Mouse (Mus musculus) intestine, embryonic 14.5 days (tissue): Measurements from ENCODE around the gene Abtb1. TPM values are rescaled to one million over a fixed set of nuclear protein-coding genes. Genes with fewer than 3 reads are reported as not detected.

ENCODE experiments used
- ATAC-seq: fragments of 200-750 bp; cut with Nextera tagmentation; replicated peaks from 2 replicates; pipeline ENCODE4 v1.8.0; 2017; ENCODE audit warnings: low read depth, moderate number of reproducible peaks, moderate TSS enrichment, moderate library complexity; ENCODE audit not compliant: low FRiP score, low TSS enrichment
- DNase-seq: peaks from one replicate; pipeline ENCODE4 v3.0.0-alpha.2; 2018; ENCODE audit warnings: low spot score
- H3K27ac ChIP-seq: fragments of 300-500 bp; sonication (generic); 2 replicates; pipeline ENCODE4 v1.5.1; 2014; ENCODE audit warnings: low read depth, mild to moderate bottlenecking, control low read depth
- H3K27me3 ChIP-seq: fragments of 300-500 bp; sonication (generic); replicated peaks from 2 replicates; pipeline ENCODE4 v1.6.1; 2014; ENCODE audit warnings: low read length, control low read depth; ENCODE audit not compliant: control insufficient read depth, insufficient read depth
- H3K36me3 ChIP-seq: fragments of 300-500 bp; sonication (generic); 2 replicates; pipeline ENCODE4 v1.6.1; 2014; ENCODE audit warnings: low read length, control low read depth; ENCODE audit not compliant: control insufficient read depth, insufficient read depth
- H3K4me1 ChIP-seq: fragments of 300-500 bp; sonication (generic); replicated peaks from 2 replicates; pipeline ENCODE4 v1.6.1; 2014; ENCODE audit warnings: low read length, control low read depth, mixed read lengths; ENCODE audit not compliant: control insufficient read depth, insufficient read depth
- H3K4me2 ChIP-seq: fragments of 300-500 bp; sonication (generic); 2 replicates; pipeline ENCODE4 v1.6.1; 2014; ENCODE audit warnings: low read length
- H3K4me3 ChIP-seq: fragments of 300-500 bp; sonication (generic); 2 replicates; pipeline ENCODE4 v1.5.1; 2014; ENCODE audit warnings: low read depth, low read length, control low read depth, mixed read lengths
- H3K9ac ChIP-seq: fragments of 300-500 bp; sonication (generic); 2 replicates; pipeline ENCODE4 v1.6.1; 2014; ENCODE audit warnings: mild to moderate bottlenecking, low read length
- H3K9me3 ChIP-seq: fragments of 300-500 bp; sonication (generic); 2 replicates; pipeline ENCODE4 v1.6.1; 2016; ENCODE audit warnings: low read length, control low read depth; ENCODE audit not compliant: control insufficient read depth
- WGBS: fragments of 180-500 bp; shearing (Covaris S2); extraction: QIAGEN DNeasy Blood & Tissue Kit; methylation state at CpG from one replicate; pipeline ENCODE4 v1.1.7; 2014; 5-methylcytosine and 5-hydroxymethylcytosine counted together
- polyA plus RNA-seq: library from polyadenylated mRNA; unstranded; fragments of >200 nt; fragmentation: Nextera tagmentation; extraction: Ambion mirVana; gene quantifications from 2 replicates; pipeline ENCODE4 v1.2.1, GENCODE M21; 2014

The Abtb1 gene
- 21.8 and 23.0 TPM in 2 replicates for polyA plus RNA-seq

DNA sequence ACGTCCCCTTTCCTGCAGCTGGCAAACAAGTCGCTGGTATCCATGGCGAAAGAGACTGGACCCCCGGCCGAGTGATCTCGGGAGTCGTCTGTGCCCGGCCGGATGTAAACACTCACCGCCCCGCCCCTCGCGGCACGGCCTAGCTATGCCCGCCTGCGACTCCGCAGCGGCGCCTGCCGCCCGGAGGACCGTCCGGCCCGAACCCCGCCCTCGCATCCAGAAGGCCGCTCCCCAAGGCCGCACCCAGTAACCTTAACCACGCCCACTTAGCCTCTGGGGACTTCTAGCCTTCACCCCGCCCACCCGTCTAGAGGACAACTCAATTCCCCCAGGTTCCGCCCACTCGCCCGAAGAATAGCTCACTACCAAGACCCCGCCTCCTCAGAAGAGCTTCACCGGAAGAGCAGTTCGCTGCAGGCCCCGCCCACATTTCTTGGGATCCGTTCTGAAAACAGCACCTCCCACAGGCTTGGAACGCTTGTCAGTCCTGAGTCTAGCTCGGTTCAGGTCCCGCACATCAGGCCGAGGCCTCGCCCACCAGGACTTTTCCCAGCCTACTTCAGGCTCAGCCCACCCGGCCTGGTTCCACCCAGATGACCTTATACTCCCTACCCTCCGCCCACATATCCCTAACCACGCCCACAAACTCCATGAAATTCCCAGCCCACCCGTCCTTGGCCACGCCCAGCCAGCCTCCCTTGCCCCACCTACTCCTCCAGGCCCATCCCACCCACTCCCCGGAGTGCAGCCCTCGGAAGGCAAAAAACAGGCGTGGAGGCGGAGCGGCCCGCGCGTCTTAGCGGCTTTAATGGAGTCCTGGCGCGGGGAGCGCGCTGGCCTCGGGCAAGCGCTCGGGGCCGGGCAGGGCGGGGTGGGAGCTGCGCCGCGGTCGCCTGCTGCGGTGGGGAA lies at the start of gene Abtb1:
Gene Abtb1 (minus strand): TSS at position 204 of the 909 bp plus-strand sequence.
- Histone ChIP-seq H3K9me3 (no peaks in the 10 kb centered on the region), H3K27ac (peak within 1 kb of the TSS; percentile 75), H3K9ac (peak within 1 kb of the TSS; percentile 81), H3K4me1 (peaks cover 14% of the 10 kb centered on the region), H3K4me2 (peak within 1 kb of the TSS; percentile 94), H3K27me3 (no peaks in the 10 kb centered on the region), H3K36me3 (peaks cover 21% of the 10 kb centered on the region), H3K4me3 (peak within 1 kb of the TSS; percentile 76)
- peak; percentile 96 for ATAC-seq
- DNase-seq = peak; percentile 100
- WGBS = under 1% methylated on average over 67 of the region's 72 CpGs

DNA sequence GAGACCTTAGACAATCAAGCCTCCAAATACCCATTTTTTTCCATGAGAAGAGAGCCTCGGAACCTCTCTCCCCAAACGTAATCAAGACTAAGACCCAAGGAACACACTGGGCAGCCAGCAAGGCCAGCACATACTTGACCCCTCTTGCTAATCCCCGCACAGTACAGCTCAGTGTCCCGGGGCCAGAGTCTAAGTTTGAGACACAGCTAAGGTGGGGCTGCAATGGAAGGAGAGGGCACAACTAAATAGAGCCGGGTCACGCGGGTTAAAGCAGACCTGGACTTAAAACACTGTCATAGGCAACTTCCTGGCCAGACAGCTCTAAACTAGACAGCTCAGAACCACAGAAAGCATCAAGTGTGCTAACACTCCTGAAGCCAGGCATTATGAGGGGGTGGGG lies 49.0 kb upstream of the Abtb1 start:
- DNase-seq = no peak

GRCm38 (mm10) chr6:88889410-88890042 lies 47.7 kb upstream of the Abtb1 start:
- H3K4me1 ChIP-seq = no peaks in the 10 kb centered on the region
- DNase-seq (no peak), ATAC-seq (no peak)
- no peak overlapping the region for H3K4me3 ChIP-seq
- no peak overlapping the region for H3K27ac ChIP-seq
- WGBS = 94% methylated on average over 13 of the region's 13 CpGs
- H3K4me2 ChIP-seq = no peak overlapping the region
- no peak overlapping the region for H3K9ac ChIP-seq
- H3K36me3 ChIP-seq = peaks cover 99% of the 10 kb centered on the region
- no peaks in the 10 kb centered on the region for H3K27me3 ChIP-seq
- no peaks in the 10 kb centered on the region for H3K9me3 ChIP-seq

More for the DNA sequence above, 49.0 kb upstream of the Abtb1 start:
- Histone ChIP-seq H3K4me1 (no peaks in the 10 kb centered on the region), H3K36me3 (peaks cover 98% of the 10 kb centered on the region), H3K9me3 (no peaks in the 10 kb centered on the region), H3K27ac (no peak overlapping the region), H3K9ac (no peak overlapping the region), H3K27me3 (no peaks in the 10 kb centered on the region), H3K4me2 (no peak overlapping the region), H3K4me3 (no peak overlapping the region)
- no peak for ATAC-seq
- 90% methylated on average over 7 of the region's 7 CpGs for WGBS

GRCm38 (mm10) chr6:88886417-88886967 lies 44.7 kb upstream of the Abtb1 start:
- no peaks in the 10 kb centered on the region for H3K4me1 ChIP-seq
- H3K36me3 ChIP-seq = peaks cover 98% of the 10 kb centered on the region
- DNase-seq (no peak), ATAC-seq (no peak)
- WGBS = 86% methylated on average over 2 of the region's 2 CpGs
- H3K9me3 ChIP-seq = no peaks in the 10 kb centered on the region
- H3K9ac ChIP-seq = no peak overlapping the region
- no peak overlapping the region for H3K27ac ChIP-seq
- no peak overlapping the region for H3K4me2 ChIP-seq
- H3K4me3 ChIP-seq = no peak overlapping the region
- no peaks in the 10 kb centered on the region for H3K27me3 ChIP-seq

GRCm38 (mm10) chr6:88885644-88886416 lies 44.0 kb upstream of the Abtb1 start:
- Histone ChIP-seq H3K4me2 (no peak overlapping the region), H3K4me1 (no peaks in the 10 kb centered on the region), H3K9ac (no peak overlapping the region), H3K4me3 (no peak overlapping the region), H3K27me3 (no peaks in the 10 kb centered on the region), H3K27ac (no peak overlapping the region), H3K9me3 (no peaks in the 10 kb centered on the region), H3K36me3 (peaks cover 93% of the 10 kb centered on the region)
- 93% methylated on average over 12 of the region's 12 CpGs for WGBS
- ATAC-seq = no peak
- DNase-seq = no peak

DNA sequence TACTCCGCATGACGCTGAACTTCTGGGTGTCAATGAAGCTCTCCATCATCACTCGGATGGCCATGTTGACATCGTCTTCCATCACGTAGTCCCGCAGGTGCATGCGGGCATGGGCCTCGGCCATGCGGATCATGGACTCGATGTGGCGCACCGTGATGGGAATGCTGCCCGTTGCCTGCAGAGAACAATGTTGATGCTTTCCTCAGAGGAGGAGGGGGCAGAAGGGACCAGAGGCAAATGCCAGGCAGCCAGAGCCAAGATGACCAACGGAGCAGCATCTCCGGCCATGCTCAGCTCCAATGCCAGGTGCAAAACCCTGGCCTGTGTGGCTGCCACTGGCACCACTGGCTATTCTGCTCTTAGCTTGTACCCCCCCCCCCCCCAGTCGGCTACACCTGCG lies 42.9 kb upstream of the Abtb1 start:
- peaks cover 85% of the 10 kb centered on the region for H3K36me3 ChIP-seq
- 96% methylated on average over 17 of the region's 17 CpGs for WGBS
- no peak overlapping the region for H3K27ac ChIP-seq

DNA sequence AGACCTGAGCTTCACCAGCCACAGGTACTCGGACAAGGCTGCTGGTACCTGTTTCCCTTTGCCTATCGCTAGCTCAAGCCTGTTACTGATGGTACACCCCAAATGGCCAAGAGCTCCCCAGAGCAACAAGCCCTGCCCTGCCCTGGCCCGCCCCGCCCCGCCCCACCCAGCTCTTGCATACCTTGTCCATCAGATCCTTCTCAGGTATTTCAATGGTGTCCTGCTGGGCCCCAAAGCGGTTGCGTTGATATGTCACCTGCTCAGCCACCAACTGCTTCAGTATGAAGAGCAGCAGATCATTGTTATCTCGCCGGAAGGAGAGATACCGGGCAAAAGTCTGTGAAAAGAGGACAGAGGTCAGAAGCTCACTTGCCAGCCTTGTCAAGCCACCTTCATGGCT lies 42.4 kb upstream of the Abtb1 start:
- peaks cover 80% of the 10 kb centered on the region for H3K36me3 ChIP-seq
- no peaks in the 10 kb centered on the region for H3K27me3 ChIP-seq
- ATAC-seq (no peak), DNase-seq (no peak)
- no peak overlapping the region for H3K4me2 ChIP-seq
- no peaks in the 10 kb centered on the region for H3K4me1 ChIP-seq
- H3K4me3 ChIP-seq = no peak overlapping the region
- 90% methylated on average over 10 of the region's 10 CpGs for WGBS
- H3K27ac ChIP-seq = no peak overlapping the region
- H3K9me3 ChIP-seq = no peaks in the 10 kb centered on the region
- no peak overlapping the region for H3K9ac ChIP-seq

More for the DNA sequence above, 42.9 kb upstream of the Abtb1 start:
- H3K4me1 ChIP-seq = no peaks in the 10 kb centered on the region
- no peaks in the 10 kb centered on the region for H3K9me3 ChIP-seq
- H3K4me3 ChIP-seq = no peak overlapping the region
- H3K4me2 ChIP-seq = no peak overlapping the region
- H3K9ac ChIP-seq = no peak overlapping the region
- no peaks in the 10 kb centered on the region for H3K27me3 ChIP-seq
- ATAC-seq = no peak
- no peak for DNase-seq

DNA sequence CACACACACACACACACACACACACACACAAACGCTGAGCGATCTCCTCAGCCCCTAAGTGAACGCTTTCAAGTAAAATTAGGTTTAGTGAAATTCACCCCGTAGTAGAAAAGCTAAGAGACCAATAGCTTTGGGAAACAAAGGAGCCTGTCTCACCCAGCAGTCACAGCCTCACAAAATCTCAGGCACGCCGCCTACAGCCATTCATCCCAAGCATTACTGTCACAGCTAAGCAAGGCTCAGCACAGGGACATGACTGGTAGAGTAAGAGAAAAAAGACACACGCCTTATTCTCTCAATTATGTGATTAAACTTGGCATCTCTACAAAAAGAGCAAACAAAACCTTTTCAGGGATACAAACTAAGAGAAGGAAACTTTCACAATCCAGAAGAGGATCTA lies 39.5 kb upstream of the Abtb1 start:
- Histone ChIP-seq H3K27ac (no peak overlapping the region), H3K4me2 (no peak overlapping the region), H3K27me3 (no peaks in the 10 kb centered on the region), H3K9me3 (no peaks in the 10 kb centered on the region), H3K4me1 (no peaks in the 10 kb centered on the region), H3K36me3 (peaks cover 51% of the 10 kb centered on the region), H3K4me3 (no peak overlapping the region), H3K9ac (no peak overlapping the region)
- ATAC-seq (no peak), DNase-seq (no peak)
- WGBS = 86% methylated on average over 7 of the region's 7 CpGs
